Mouse (Mus musculus): ENCODE results near the gene Igsf9b. TPM values are rescaled to one million over a fixed set of nuclear protein-coding genes. Genes with fewer than 3 reads are reported as not detected.

Igsf9b gene
- polyA plus RNA-seq, 1 experiment from 2014 or later: 8.2 TPM

GRCm38 (mm10) chr9:27346541-27347269 is 47.7 kb downstream of the Igsf9b start:
- Histone ChIP-seq H3K27ac (no peak overlapping the region), H3K36me3 (peaks cover 25% of the 10 kb centered on the region), H3K4me3 (no peak overlapping the region), H3K27me3 (replicated peaks) (no peaks in the 10 kb centered on the region), H3K9me3 (no peaks in the 10 kb centered on the region), H3K4me1 (peaks cover 6% of the 10 kb centered on the region; the same call in 1 of the 2 replicates), H3K4me2 (replicated peaks) (no peak overlapping the region), H3K9ac (no peak overlapping the region)
- peak; percentile 85 for ATAC-seq (ENCODE audit: low FRiP score, low read depth)
- 25% methylated on average over 11 of the region's 11 CpGs for WGBS

- no peaks in the 10 kb centered on the region for H3K36me3 ChIP-seq
- H3K4me3 ChIP-seq: no peak overlapping the region
- H3K4me2 ChIP-seq (replicated peaks): no peak overlapping the region
- 87% methylated on average over 7 of the region's 7 CpGs for WGBS
- H3K27ac ChIP-seq: no peak overlapping the region
- no peaks in the 10 kb centered on the region for H3K27me3 ChIP-seq (replicated peaks)
- no peaks in the 10 kb centered on the region for H3K9me3 ChIP-seq
- H3K9ac ChIP-seq: no peak overlapping the region
- no peak for ATAC-seq (ENCODE audit: low FRiP score, low read depth)
- H3K4me1 ChIP-seq: no peaks in the 10 kb centered on the region
These were observed 54.1 kb downstream of the Igsf9b start for GRCm38 (mm10) chr9:27353082-27353481.

- no peak for ATAC-seq (ENCODE audit: low FRiP score, low read depth)
- H3K27ac ChIP-seq: no peak overlapping the region
- no peaks in the 10 kb centered on the region for H3K27me3 ChIP-seq (replicated peaks)
- H3K4me1 ChIP-seq: no peaks in the 10 kb centered on the region
- no peak overlapping the region for H3K9ac ChIP-seq
- H3K36me3 ChIP-seq: no peaks in the 10 kb centered on the region
- no peak overlapping the region for H3K4me3 ChIP-seq
- no peak overlapping the region for H3K4me2 ChIP-seq (replicated peaks)
- H3K9me3 ChIP-seq: no peaks in the 10 kb centered on the region
- 92% methylated on average over 6 of the region's 6 CpGs for WGBS
These were observed 58.9 kb downstream of the Igsf9b start for GRCm38 (mm10) chr9:27357893-27358292.

- Histone ChIP-seq H3K27ac (no peak overlapping the region), H3K4me3 (no peak overlapping the region), H3K4me1 (no peaks in the 10 kb centered on the region), H3K9ac (no peak overlapping the region), H3K36me3 (no peaks in the 10 kb centered on the region), H3K27me3 (replicated peaks) (no peaks in the 10 kb centered on the region), H3K9me3 (no peaks in the 10 kb centered on the region), H3K4me2 (replicated peaks) (no peak overlapping the region)
- WGBS: 76% methylated on average over 2 of the region's 2 CpGs
- ATAC-seq (ENCODE audit: low FRiP score, low read depth): no peak
These were observed 68.2 kb downstream of the Igsf9b start for GRCm38 (mm10) chr9:27367231-27367630.

- H3K36me3 ChIP-seq: no peaks in the 10 kb centered on the region
- H3K4me1 ChIP-seq: no peaks in the 10 kb centered on the region
- 75% methylated on average over 2 of the region's 2 CpGs for WGBS
- no peak overlapping the region for H3K9ac ChIP-seq
- no peak overlapping the region for H3K27ac ChIP-seq
- ATAC-seq (ENCODE audit: low FRiP score, low read depth): no peak
- H3K4me3 ChIP-seq: no peak overlapping the region
- no peak overlapping the region for H3K4me2 ChIP-seq (replicated peaks)
- H3K27me3 ChIP-seq (replicated peaks): no peaks in the 10 kb centered on the region
- H3K9me3 ChIP-seq: no peaks in the 10 kb centered on the region
These were observed 70.1 kb downstream of the Igsf9b start for GRCm38 (mm10) chr9:27369108-27369507.

- H3K4me2 ChIP-seq (replicated peaks): no peak overlapping the region
- H3K27ac ChIP-seq: no peak overlapping the region
- WGBS: 79% methylated on average over 1 of the region's 1 CpGs
- no peak overlapping the region for H3K4me3 ChIP-seq
- H3K36me3 ChIP-seq: no peaks in the 10 kb centered on the region
- H3K9me3 ChIP-seq: no peaks in the 10 kb centered on the region
- H3K4me1 ChIP-seq: no peaks in the 10 kb centered on the region
- H3K27me3 ChIP-seq (replicated peaks): no peaks in the 10 kb centered on the region
- no peak overlapping the region for H3K9ac ChIP-seq
- no peak for ATAC-seq (ENCODE audit: low FRiP score, low read depth)
These were observed 76.7 kb downstream of the Igsf9b start for GRCm38 (mm10) chr9:27375746-27376145.

- H3K27ac ChIP-seq: no peak overlapping the region
- ATAC-seq (ENCODE audit: low FRiP score, low read depth): no peak
- H3K4me1 ChIP-seq: no peaks in the 10 kb centered on the region
- 83% methylated on average over 3 of the region's 3 CpGs for WGBS
- no peaks in the 10 kb centered on the region for H3K36me3 ChIP-seq
- no peaks in the 10 kb centered on the region for H3K27me3 ChIP-seq (replicated peaks)
- no peak overlapping the region for H3K4me3 ChIP-seq
- no peak overlapping the region for H3K9ac ChIP-seq
- H3K4me2 ChIP-seq (replicated peaks): no peak overlapping the region
- no peaks in the 10 kb centered on the region for H3K9me3 ChIP-seq
These were observed 87.9 kb downstream of the Igsf9b start for GRCm38 (mm10) chr9:27386951-27387350.

GRCm38 (mm10) chr9:27396500-27396899 is 97.5 kb downstream of the Igsf9b start, which contains the start of gene Spata19:
TSS of gene Spata19 (plus strand) at chr9:27396800.
- H3K9ac ChIP-seq: no peak within 1 kb of the TSS
- no peaks in the 10 kb centered on the region for H3K9me3 ChIP-seq
- no peaks in the 10 kb centered on the region for H3K4me1 ChIP-seq
- H3K36me3 ChIP-seq: no peaks in the 10 kb centered on the region
- H3K27me3 ChIP-seq (replicated peaks): no peaks in the 10 kb centered on the region
- no peak within 1 kb of the TSS for H3K4me3 ChIP-seq
- H3K27ac ChIP-seq: no peak within 1 kb of the TSS
- 71% methylated on average over 3 of the region's 3 CpGs for WGBS
- ATAC-seq (ENCODE audit: low FRiP score, low read depth): no peak
- no peak within 1 kb of the TSS for H3K4me2 ChIP-seq (replicated peaks)

- ATAC-seq (ENCODE audit: low FRiP score, low read depth): no peak
- WGBS: 84% methylated on average over 4 of the region's 4 CpGs
- no peak overlapping the region for H3K9ac ChIP-seq
- H3K4me3 ChIP-seq: no peak overlapping the region
- no peak overlapping the region for H3K4me2 ChIP-seq (replicated peaks)
- no peaks in the 10 kb centered on the region for H3K27me3 ChIP-seq (replicated peaks)
- no peaks in the 10 kb centered on the region for H3K36me3 ChIP-seq
- H3K4me1 ChIP-seq: no peaks in the 10 kb centered on the region
- H3K27ac ChIP-seq: no peak overlapping the region
- H3K9me3 ChIP-seq: no peaks in the 10 kb centered on the region
These were observed 102.2 kb downstream of the Igsf9b start for GRCm38 (mm10) chr9:27401169-27401568.

Other genes starting within 250 kb of the Igsf9b start
- 114 and 128 TPM in 2 replicates for gene Jam3, start 143.8 kb upstream of the Igsf9b start, polyA plus RNA-seq (2016; fragmentation: Nextera tagmentation; extraction: Ambion mirVana)
- not detected in 2 replicates for gene Spata19, start 97.6 kb downstream of the Igsf9b start, polyA plus RNA-seq (2016; fragmentation: Nextera tagmentation; extraction: Ambion mirVana)